Mouse (Mus musculus) MEL (cell line): ENCODE measurements around the gene Ehbp1. TPM values are rescaled to one million over a fixed set of nuclear protein-coding genes. Genes with fewer than 3 reads are reported as not detected.

ENCODE experiments used
- DNase-seq: peaks from one replicate; pipeline ENCODE4 v3.0.0; 2011; ENCODE audit warnings: low read depth, low spot score
- H3K27ac ChIP-seq: 2 replicates; pipeline ENCODE4 v1.5.1; 2012; ENCODE audit warnings: low read depth, mild to moderate bottlenecking, control low read depth, low read length, moderate library complexity; ENCODE audit not compliant: control insufficient read depth
- H3K27me3 ChIP-seq, 2 experiments: fragments of 150-350 bp in 1 of 2; sonication (generic) in 1 of 2; 2 replicates each; pipeline ENCODE4 v1.6.1; 2012; ENCODE audit warnings: low read length in 2 of 2, mild to moderate bottlenecking in 2 of 2, improper control_type of control experiment in 1 of 2, moderate library complexity in 1 of 2; ENCODE audit not compliant: insufficient read depth in 2 of 2, control insufficient read depth in 1 of 2
- H3K36me3 ChIP-seq, 2 experiments: 2 replicates each; pipeline ENCODE4 v1.6.1; 2012 to 2014; ENCODE audit warnings: low read length in 2 of 2, improper control_type of control experiment in 1 of 2, inconsistent platforms in 1 of 2, mild to moderate bottlenecking in 1 of 2; ENCODE audit not compliant: insufficient read depth in 2 of 2, control insufficient read depth in 1 of 2
- H3K4me1 ChIP-seq, 2 experiments: fragments of 150-350 bp in 1 of 2; sonication (generic) in 1 of 2; 2 replicates each; pipeline ENCODE4 v1.6.1; 2012; ENCODE audit warnings: low read length in 2 of 2, improper control_type of control experiment in 1 of 2, mild to moderate bottlenecking in 1 of 2; ENCODE audit not compliant: insufficient read depth in 2 of 2, control insufficient read depth in 1 of 2
- H3K4me3 ChIP-seq, 2 experiments: fragments of 150-350 bp in 1 of 2; sonication (generic) in 1 of 2; 2 replicates each; pipeline ENCODE4 v1.5.1; 2012; ENCODE audit warnings: low read depth in 2 of 2, low read length in 2 of 2, mild to moderate bottlenecking in 2 of 2, moderate library complexity in 2 of 2, control low read depth in 1 of 2, improper control_type of control experiment in 1 of 2; ENCODE audit not compliant: control insufficient read depth in 1 of 2, insufficient read depth in 1 of 2
- H3K79me2 ChIP-seq: 2 replicates; pipeline ENCODE4 v1.6.1; 2012; ENCODE audit warnings: mild to moderate bottlenecking, low read length, moderate library complexity; ENCODE audit not compliant: control insufficient read depth, poor library complexity, insufficient read depth
- H3K9ac ChIP-seq: 2 replicates; pipeline ENCODE4 v1.6.1; 2012; ENCODE audit warnings: low read depth, mild to moderate bottlenecking, control low read depth, low read length, moderate library complexity; ENCODE audit not compliant: control insufficient read depth, poor library complexity, severe bottlenecking
- H3K9me3 ChIP-seq: fragments of 150-350 bp; sonication (generic); replicated peaks from 2 replicates; pipeline ENCODE4 v1.6.1; 2012; ENCODE audit warnings: mild to moderate bottlenecking, low read length, improper control_type of control experiment, moderate library complexity; ENCODE audit not compliant: insufficient read depth
- BHLHE40 ChIP-seq: IDR thresholded peaks from 2 replicates; pipeline ENCODE4 v1.6.1; 2012; ENCODE audit warnings: low read depth, mild to moderate bottlenecking, inconsistent platforms, low read length, improper control_type of control experiment, borderline replicate concordance
- CTCF ChIP-seq, 3 experiments: IDR thresholded peaks in 2 of 3; conservative IDR thresholded peaks in 1 of 3; 2 replicates each; pipeline ENCODE4 v1.5.1; 2011 to 2012; ENCODE audit warnings: low read length in 3 of 3, low read depth in 2 of 3, mild to moderate bottlenecking in 2 of 3, improper control_type of control experiment in 1 of 3, inconsistent platforms in 1 of 3, mixed read lengths in 1 of 3, moderate library complexity in 1 of 3; ENCODE audit not compliant: control insufficient read depth in 1 of 3, insufficient read depth in 1 of 3, poor library complexity in 1 of 3, severe bottlenecking in 1 of 3
- E2F4 ChIP-seq: IDR thresholded peaks from 2 replicates; pipeline ENCODE4 v1.6.1; 2011; ENCODE audit warnings: low read depth, low read length, improper control_type of control experiment, borderline replicate concordance
- ELF1 ChIP-seq: IDR thresholded peaks from 2 replicates; pipeline ENCODE4 v1.6.1; 2014; ENCODE audit warnings: low read depth, mild to moderate bottlenecking, inconsistent platforms, low read length, improper control_type of control experiment, moderate library complexity
- EP300 ChIP-seq, 2 experiments: IDR thresholded peaks; 2 replicates each; pipeline ENCODE4 v1.6.1; 2011; ENCODE audit warnings: improper control_type of control experiment in 2 of 2, low read length in 2 of 2, low read depth in 1 of 2, mild to moderate bottlenecking in 1 of 2
- ETS1 ChIP-seq: IDR thresholded peaks from 2 replicates; pipeline ENCODE4 v1.6.1; 2012; ENCODE audit warnings: low read depth, mild to moderate bottlenecking, inconsistent platforms, low read length, improper control_type of control experiment, moderate library complexity
- GATA1 ChIP-seq: IDR thresholded peaks from 2 replicates; pipeline ENCODE4 v1.6.1; 2011; ENCODE audit warnings: low read depth, low read length, improper control_type of control experiment
- HCFC1 ChIP-seq: IDR thresholded peaks from 2 replicates; pipeline ENCODE4 v1.6.1; 2012; ENCODE audit warnings: low read depth, mild to moderate bottlenecking, inconsistent platforms, low read length, improper control_type of control experiment, moderate library complexity
- MAZ ChIP-seq: IDR thresholded peaks from 2 replicates; pipeline ENCODE4 v1.6.1; 2012; ENCODE audit warnings: low read depth, mild to moderate bottlenecking, inconsistent platforms, low read length, improper control_type of control experiment
- MEF2A ChIP-seq: IDR thresholded peaks from 2 replicates; pipeline ENCODE4 v1.6.1; 2014; ENCODE audit warnings: low read depth, mild to moderate bottlenecking, inconsistent platforms, low read length, improper control_type of control experiment; ENCODE audit not compliant: poor library complexity, insufficient replicate concordance, severe bottlenecking; ENCODE audit errors: extremely low read depth
- MXI1 ChIP-seq: IDR thresholded peaks from 2 replicates; pipeline ENCODE4 v1.6.1; 2011; ENCODE audit warnings: mild to moderate bottlenecking, low read depth, low read length, improper control_type of control experiment
- POLR2A ChIP-seq, 2 experiments: IDR thresholded peaks; 2 replicates each; pipeline ENCODE4 v1.6.1; 2011 to 2012; ENCODE audit warnings: low read length in 2 of 2, mild to moderate bottlenecking in 2 of 2, control low read depth in 1 of 2, improper control_type of control experiment in 1 of 2, low read depth in 1 of 2, moderate library complexity in 1 of 2; ENCODE audit not compliant: control insufficient read depth in 1 of 2, insufficient read depth in 1 of 2, poor library complexity in 1 of 2
- POLR2AphosphoS2 ChIP-seq: IDR thresholded peaks from 2 replicates; pipeline ENCODE4 v1.6.1; 2011; ENCODE audit warnings: low read length, improper control_type of control experiment
- POLR2AphosphoS5 ChIP-seq: IDR thresholded peaks from 2 replicates; pipeline ENCODE4 v1.6.1; 2012; ENCODE audit warnings: low read depth, borderline replicate concordance, mild to moderate bottlenecking, inconsistent platforms, low read length, moderate library complexity, mixed read lengths
- RAD21 ChIP-seq: IDR thresholded peaks from 2 replicates; pipeline ENCODE4 v1.6.1; 2011; ENCODE audit warnings: mild to moderate bottlenecking, low read depth, low read length, improper control_type of control experiment
- RCOR1 ChIP-seq: IDR thresholded peaks from 2 replicates; pipeline ENCODE4 v1.6.1; 2012; ENCODE audit warnings: low read depth, mild to moderate bottlenecking, inconsistent platforms, low read length, improper control_type of control experiment
- SIN3A ChIP-seq: IDR thresholded peaks from 2 replicates; pipeline ENCODE4 v1.6.1; 2012; ENCODE audit warnings: low read length, improper control_type of control experiment, inconsistent platforms
- TBP ChIP-seq: IDR thresholded peaks from 2 replicates; pipeline ENCODE4 v1.8.0; 2011; ENCODE audit warnings: low read depth, low read length, improper control_type of control experiment
- TCF12 ChIP-seq: IDR thresholded peaks from 2 replicates; pipeline ENCODE4 v1.6.1; 2014; ENCODE audit warnings: low read depth, mild to moderate bottlenecking, inconsistent platforms, low read length, improper control_type of control experiment, moderate library complexity
- ZC3H11A ChIP-seq: IDR thresholded peaks from 2 replicates; pipeline ENCODE4 v1.6.1; 2012; ENCODE audit warnings: low read depth, mild to moderate bottlenecking, inconsistent platforms, low read length, improper control_type of control experiment
- ZKSCAN1 ChIP-seq: IDR thresholded peaks from 2 replicates; pipeline ENCODE4 v1.6.1; 2012; ENCODE audit warnings: low read depth, mild to moderate bottlenecking, inconsistent platforms, low read length, improper control_type of control experiment, moderate library complexity
- ZMIZ1 ChIP-seq: IDR thresholded peaks from 2 replicates; pipeline ENCODE4 v1.6.1; 2012; ENCODE audit warnings: low read depth, mild to moderate bottlenecking, inconsistent platforms, low read length, improper control_type of control experiment, moderate library complexity
- ZNF384 ChIP-seq: IDR thresholded peaks from 2 replicates; pipeline ENCODE4 v1.6.1; 2012; ENCODE audit warnings: low read depth, mild to moderate bottlenecking, inconsistent platforms, low read length, improper control_type of control experiment
- polyA plus RNA-seq, 2 experiments: library from polyadenylated mRNA; stranded (reverse) in 1 of 2; unstranded in 1 of 2; fragments of >175 nt in 1 of 2; fragments of >200 nt in 1 of 2; gene quantifications; 2 replicates each; pipeline versions ENCODE4 v1.2.1 to v1.2.4; 2012; ENCODE audit warnings: low replicate concordance in 2 of 2, low read depth in 1 of 2; ENCODE audit not compliant: insufficient read length in 2 of 2, insufficient read depth in 1 of 2, missing spikeins in 1 of 2
- total RNA-seq: library from RNA; depleted of rRNA; stranded (reverse); fragments of 300-350 nt; gene quantifications from 2 replicates; pipeline ENCODE4 v1.2.3, GENCODE M21; 2012

Gene Ehbp1
- total and polyA plus RNA-seq, 3 experiments: 3.6 to 3.7 TPM; not detected in 1

DNA sequence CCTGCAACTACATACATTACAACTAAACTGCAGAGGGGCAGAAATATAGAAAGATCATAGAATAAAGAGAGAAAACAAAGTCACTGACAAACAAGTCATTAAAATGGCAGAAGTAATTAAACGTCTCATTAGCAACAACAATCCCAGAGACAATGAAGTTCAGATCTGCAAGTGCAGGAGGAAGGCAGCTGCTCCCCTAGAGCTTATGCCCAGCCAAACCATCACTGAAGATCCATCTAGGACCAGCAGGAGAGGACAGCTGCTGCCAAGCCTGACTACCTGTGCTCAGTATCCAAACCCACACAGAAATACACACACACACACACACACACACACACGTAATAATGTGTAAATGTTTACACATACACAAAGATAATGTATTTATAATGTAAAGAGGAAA lies 92.7 kb downstream of the Ehbp1 start:
- no peak for DNase-seq
- no peak overlapping the region for H3K27ac ChIP-seq
- no peaks in the 10 kb centered on the region for H3K4me1 ChIP-seq
- no peaks in the 10 kb centered on the region for H3K27me3 ChIP-seq
- H3K4me3 ChIP-seq: no peak overlapping the region
- H3K9me3 ChIP-seq: no peaks in the 10 kb centered on the region
- H3K79me2 ChIP-seq: no peaks in the 10 kb centered on the region
- H3K36me3 ChIP-seq: no peaks in the 10 kb centered on the region
- TF ChIP-seq EP300 (IDR thresholded peaks at IDR 0.05; ENCODE audit: low read depth in 1 of 2, low read length in 2 of 2) (no peak), MAZ (no peak), HCFC1 (no peak), ZC3H11A (no peak), MEF2A (no peak), ZKSCAN1 (no peak), RCOR1 (no peak), ETS1 (no peak), POLR2A (IDR thresholded peaks at IDR 0.05; ENCODE audit: control insufficient read depth in 1 of 2, insufficient read depth in 1 of 2, low read depth in 1 of 2, low read length in 2 of 2, poor library complexity in 1 of 2) (no peak)
- H3K9ac ChIP-seq: no peak overlapping the region

- no peak overlapping the region for H3K4me3 ChIP-seq
- H3K27me3 ChIP-seq: no peaks in the 10 kb centered on the region
- H3K9ac ChIP-seq: no peak overlapping the region
- no peaks in the 10 kb centered on the region for H3K79me2 ChIP-seq
- no peaks in the 10 kb centered on the region for H3K36me3 ChIP-seq
- H3K4me1 ChIP-seq: no peaks in the 10 kb centered on the region
- TF ChIP-seq MXI1: no peak
- no peak for TF ChIP-seq POLR2AphosphoS2
- TF ChIP-seq RAD21: no peak
- no peak for TF ChIP-seq POLR2AphosphoS5
- no peak for TF ChIP-seq POLR2A (IDR thresholded peaks at IDR 0.05; ENCODE audit: control insufficient read depth in 1 of 2, insufficient read depth in 1 of 2, low read depth in 1 of 2, low read length in 2 of 2, poor library complexity in 1 of 2)
- TF ChIP-seq TBP: no peak
- TF ChIP-seq BHLHE40: no peak
- TF ChIP-seq ZNF384: no peak
- no peak for TF ChIP-seq TCF12
- no peak for TF ChIP-seq SIN3A
- TF ChIP-seq ELF1: no peak
- TF ChIP-seq CTCF (IDR thresholded peaks at IDR 0.05 in 2 of 3, conservative IDR thresholded peaks at IDR 0.05 in 1 of 3; ENCODE audit: control insufficient read depth in 1 of 3, insufficient read depth in 1 of 3, low read depth in 2 of 3, low read length in 3 of 3, poor library complexity in 1 of 3, severe bottlenecking in 1 of 3): no peak
- no peak for TF ChIP-seq ZMIZ1
- no peak for TF ChIP-seq GATA1
- TF ChIP-seq E2F4: no peak
- H3K9me3 ChIP-seq: no peaks in the 10 kb centered on the region
- DNase-seq: no peak
- no peak overlapping the region for H3K27ac ChIP-seq
Measured at GRCm38 (mm10) chr11:22247736-22248135, 94.4 kb downstream of the Ehbp1 start.
